In the genomic region with DNA sequence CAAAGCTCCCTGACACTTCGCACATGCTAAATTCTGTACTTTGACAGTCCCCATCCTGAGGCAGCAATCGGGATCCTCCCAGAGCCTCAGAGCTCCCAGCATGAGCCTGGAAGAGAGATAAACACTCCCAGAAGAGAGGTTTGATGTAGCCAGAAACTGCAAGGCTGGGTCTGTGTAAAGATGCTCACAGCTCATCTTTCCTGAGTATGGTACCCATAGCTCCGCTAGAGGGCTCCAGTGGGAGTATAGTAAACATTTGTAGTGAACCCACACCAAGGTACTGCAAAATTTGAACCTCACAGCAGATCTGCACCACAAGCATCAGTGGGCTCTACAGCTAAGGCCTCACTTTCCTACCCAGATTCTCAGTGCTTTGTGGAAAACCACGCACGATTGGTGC, we compare ENCODE assay signal across 10 mouse cellular contexts. TPM values are rescaled to one million over a fixed set of nuclear protein-coding genes. Genes with fewer than 3 reads are reported as not detected.
DNase-seq lines count a peak whose midpoint lies in the region; ATAC-seq and TF ChIP-seq lines count a peak whose summit lies in the region.
"Had no signal": no experiment of that assay in that cellular context is flagged by ENCODE, and none has a peak within 500 bp of the region (broad histone marks: within the 10 kb centered on the region; RNA-seq: fewer than 3 reads in every experiment).

No protein-coding gene starts in this region.

- no peak overlapping the region for H3K4me2 ChIP-seq in hindbrain, embryonic 11.5 days (replicated peaks; ENCODE audit: low read depth, low read length)
- H3K4me2 ChIP-seq in hindbrain, embryonic 13.5 days, result no peak overlapping the region
- H3K4me2 ChIP-seq in midbrain, postnatal 0 days (ENCODE audit: low read depth, low read length, poor library complexity, severe bottlenecking), result no peak overlapping the region
- no peak overlapping the region for H3K4me2 ChIP-seq in midbrain, embryonic 15.5 days
- H3K4me2 ChIP-seq: heart, embryonic 11.5 days; limb, embryonic 13.5 days had no signal

- no peaks in the 10 kb centered on the region for H3K36me3 ChIP-seq in hindbrain, embryonic 11.5 days (ENCODE audit: control insufficient read depth, insufficient read depth, low read length)
- no peaks in the 10 kb centered on the region for H3K36me3 ChIP-seq in hindbrain, embryonic 13.5 days
- no peaks in the 10 kb centered on the region for H3K36me3 ChIP-seq in midbrain, postnatal 0 days (ENCODE audit: insufficient read depth, low read length)
- H3K36me3 ChIP-seq in midbrain, embryonic 15.5 days (replicated peaks), result no peaks in the 10 kb centered on the region
- H3K36me3 ChIP-seq: limb, embryonic 13.5 days had no signal

- 0 out of 2 replicates have a peak, but pooled peaks cover 2% of the 10 kb centered on the region for H3K4me1 ChIP-seq in hindbrain, embryonic 11.5 days (replicated peaks; ENCODE audit: control insufficient read depth, insufficient read depth, low read length)
- H3K4me1 ChIP-seq in hindbrain, embryonic 13.5 days (replicated peaks), result peaks cover 6% of the 10 kb centered on the region
- no peaks in the 10 kb centered on the region for H3K4me1 ChIP-seq in midbrain, postnatal 0 days (ENCODE audit: insufficient read depth, low read length)
- peaks cover 5% of the 10 kb centered on the region for H3K4me1 ChIP-seq in midbrain, embryonic 15.5 days
- H3K4me1 ChIP-seq in cortical plate, adult 2 months (ENCODE audit: control insufficient read depth, insufficient read depth, low read length), result no peaks in the 10 kb centered on the region

- peak; percentile 68 for TF ChIP-seq CTCF in midbrain, postnatal 0 days (IDR thresholded peaks at IDR 0.05)
- peak; percentile 32; the same call in 1 of the 2 replicates for TF ChIP-seq CTCF in cortical plate, adult 2 months (IDR thresholded peaks at IDR 0.05; ENCODE audit: extremely low read depth, insufficient read depth, low read length)

- no peak for TF ChIP-seq POLR2A in cortical plate, adult 2 months (IDR thresholded peaks at IDR 0.05; ENCODE audit: extremely low read depth, insufficient read depth, low read length)

- ATAC-seq in hindbrain, embryonic 11.5 days (ENCODE audit: low FRiP score), result no peak
- ATAC-seq in hindbrain, embryonic 13.5 days (ENCODE audit: low FRiP score), result no peak
- no peak for ATAC-seq in midbrain, postnatal 0 days (ENCODE audit: low FRiP score)
- ATAC-seq in midbrain, embryonic 15.5 days (replicated peaks), result no peak

- peak; percentile 43 for DNase-seq in hindbrain, embryonic 11.5 days (ENCODE audit: low spot score)
- DNase-seq in midbrain, postnatal 0 days (ENCODE audit: low spot score), result peak; percentile 75
- peak; percentile 41 for DNase-seq in thymus, postnatal 14 days
- DNase-seq in gastrocnemius, postnatal 4 days (ENCODE audit: low spot score in 2 of 2), result no peak
- DNase-seq in spleen, adult 12 weeks (ENCODE audit: low spot score), result no peak

- no peaks in the 10 kb centered on the region for H3K9me3 ChIP-seq in hindbrain, embryonic 11.5 days (ENCODE audit: control insufficient read depth, low read length)
- H3K9me3 ChIP-seq in hindbrain, embryonic 13.5 days, result no peaks in the 10 kb centered on the region
- no peaks in the 10 kb centered on the region for H3K9me3 ChIP-seq in midbrain, postnatal 0 days (ENCODE audit: low read length)
- no peaks in the 10 kb centered on the region for H3K9me3 ChIP-seq in midbrain, embryonic 15.5 days
- H3K9me3 ChIP-seq: limb, embryonic 13.5 days had no signal

- H3K4me3 ChIP-seq in hindbrain, embryonic 11.5 days (ENCODE audit: low read depth, low read length), result no peak overlapping the region
- no peak overlapping the region for H3K4me3 ChIP-seq in hindbrain, embryonic 13.5 days
- no peak overlapping the region for H3K4me3 ChIP-seq in midbrain, postnatal 0 days (ENCODE audit: low read depth, low read length)
- no peak overlapping the region for H3K4me3 ChIP-seq in midbrain, embryonic 15.5 days
- H3K4me3 ChIP-seq in cortical plate, adult 2 months (ENCODE audit: insufficient read depth, low read length), result no peak overlapping the region
- H3K4me3 ChIP-seq: limb, embryonic 13.5 days had no signal

- no peak overlapping the region for H3K9ac ChIP-seq in hindbrain, embryonic 11.5 days (ENCODE audit: low read depth, low read length)
- H3K9ac ChIP-seq in hindbrain, embryonic 13.5 days, result no peak overlapping the region
- no peak overlapping the region for H3K9ac ChIP-seq in midbrain, postnatal 0 days (replicated peaks; ENCODE audit: low read length, poor library complexity, severe bottlenecking)
- no peak overlapping the region for H3K9ac ChIP-seq in midbrain, embryonic 15.5 days
- H3K9ac ChIP-seq: limb, embryonic 13.5 days had no signal

- H3K27me3 ChIP-seq in hindbrain, embryonic 11.5 days (ENCODE audit: control insufficient read depth, insufficient read depth, low read length), result no peaks in the 10 kb centered on the region
- H3K27me3 ChIP-seq in hindbrain, embryonic 13.5 days, result no peaks in the 10 kb centered on the region
- no peaks in the 10 kb centered on the region for H3K27me3 ChIP-seq in midbrain, postnatal 0 days (ENCODE audit: insufficient read depth, low read length)
- H3K27me3 ChIP-seq in midbrain, embryonic 15.5 days (replicated peaks), result no peaks in the 10 kb centered on the region
- H3K27me3 ChIP-seq: limb, embryonic 13.5 days had no signal

- no peak overlapping the region for H3K27ac ChIP-seq in hindbrain, embryonic 11.5 days (ENCODE audit: low read depth, low read length)
- no peak overlapping the region for H3K27ac ChIP-seq in hindbrain, embryonic 13.5 days
- H3K27ac ChIP-seq in midbrain, postnatal 0 days (ENCODE audit: low read depth, low read length), result no peak overlapping the region
- no peak overlapping the region for H3K27ac ChIP-seq in midbrain, embryonic 15.5 days
- no peak overlapping the region for H3K27ac ChIP-seq in cortical plate, adult 2 months (ENCODE audit: insufficient read depth, low read length)
- H3K27ac ChIP-seq: limb, embryonic 13.5 days had no signal

- WGBS in hindbrain, embryonic 11.5 days, result 50% methylated on average over 5 of the region's 5 CpGs
- 56% methylated on average over 5 of the region's 5 CpGs for WGBS in hindbrain, embryonic 13.5 days
- WGBS in midbrain, postnatal 0 days, result 53% methylated on average over 5 of the region's 5 CpGs
- 45% methylated on average over 5 of the region's 5 CpGs for WGBS in midbrain, embryonic 15.5 days

RNA-seq across cellular contexts. Expression of gene Ctbp1, which starts 4.2 kb away (rescaled TPM):
- 456 and 518 TPM in 2 replicates for polyA plus RNA-seq in hindbrain, embryonic 11.5 days (2014; fragmentation: Nextera tagmentation; extraction: Ambion mirVana)
- polyA plus RNA-seq in hindbrain, embryonic 13.5 days (2015; fragmentation: Nextera tagmentation; extraction: Ambion mirVana), result 503 and 515 TPM in 2 replicates
- total RNA-seq in midbrain, postnatal 0 days (2014; rRNA removed), result 415 and 418 TPM in 2 replicates
- 364 and 377 TPM in 2 replicates for polyA plus RNA-seq in midbrain, postnatal 0 days (2015; fragmentation: Nextera tagmentation; extraction: Ambion mirVana)
- polyA plus RNA-seq in midbrain, embryonic 15.5 days (2015; fragmentation: Nextera tagmentation; extraction: Ambion mirVana), result 545 and 591 TPM in 2 replicates
- polyA plus RNA-seq in cortical plate, adult 2 months (2012; rRNA removed), result 250 and 269 TPM in 2 replicates
- total RNA-seq in gastrocnemius, postnatal 4 days (2021), result 100 to 1,000 TPM; 242 to 244 TPM

RNA-seq across cellular contexts. Expression of gene Maea, which starts 56.4 kb away (rescaled TPM):
- polyA plus RNA-seq in hindbrain, embryonic 11.5 days (2014; fragmentation: Nextera tagmentation; extraction: Ambion mirVana), result 133 and 141 TPM in 2 replicates
- 122 and 123 TPM in 2 replicates for polyA plus RNA-seq in hindbrain, embryonic 13.5 days (2015; fragmentation: Nextera tagmentation; extraction: Ambion mirVana)
- 136 and 137 TPM in 2 replicates for total RNA-seq in midbrain, postnatal 0 days (2014; rRNA removed)
- 122 and 129 TPM in 2 replicates for polyA plus RNA-seq in midbrain, postnatal 0 days (2015; fragmentation: Nextera tagmentation; extraction: Ambion mirVana)
- 138 and 139 TPM in 2 replicates for polyA plus RNA-seq in midbrain, embryonic 15.5 days (2015; fragmentation: Nextera tagmentation; extraction: Ambion mirVana)
- polyA plus RNA-seq in cortical plate, adult 2 months (2012; rRNA removed), result 116 TPM in 2 replicates
- 100 to 1,000 TPM; 109 to 112 TPM for total RNA-seq in gastrocnemius, postnatal 4 days (2021)

Comparison
In these comparisons a context has a peak if more than half of its experiments do, and no peak if none do; other contexts are left out.
1. DNase-seq: peak in hindbrain, embryonic 11.5 days (single experiment), midbrain, postnatal 0 days (single experiment) and thymus, postnatal 14 days (single experiment); none in gastrocnemius, postnatal 4 days (0 of 2) and spleen, adult 12 weeks (single experiment).